Mouse (Mus musculus) ZHBTc4 (cell line): ENCODE results near the gene Pitx2.

Experiments
- DNase-seq: peaks from one replicate; pipeline ENCODE4 v3.0.0-alpha.2; 2011; ENCODE audit warnings: low read depth, low spot score

Gene Pitx2

DNA sequence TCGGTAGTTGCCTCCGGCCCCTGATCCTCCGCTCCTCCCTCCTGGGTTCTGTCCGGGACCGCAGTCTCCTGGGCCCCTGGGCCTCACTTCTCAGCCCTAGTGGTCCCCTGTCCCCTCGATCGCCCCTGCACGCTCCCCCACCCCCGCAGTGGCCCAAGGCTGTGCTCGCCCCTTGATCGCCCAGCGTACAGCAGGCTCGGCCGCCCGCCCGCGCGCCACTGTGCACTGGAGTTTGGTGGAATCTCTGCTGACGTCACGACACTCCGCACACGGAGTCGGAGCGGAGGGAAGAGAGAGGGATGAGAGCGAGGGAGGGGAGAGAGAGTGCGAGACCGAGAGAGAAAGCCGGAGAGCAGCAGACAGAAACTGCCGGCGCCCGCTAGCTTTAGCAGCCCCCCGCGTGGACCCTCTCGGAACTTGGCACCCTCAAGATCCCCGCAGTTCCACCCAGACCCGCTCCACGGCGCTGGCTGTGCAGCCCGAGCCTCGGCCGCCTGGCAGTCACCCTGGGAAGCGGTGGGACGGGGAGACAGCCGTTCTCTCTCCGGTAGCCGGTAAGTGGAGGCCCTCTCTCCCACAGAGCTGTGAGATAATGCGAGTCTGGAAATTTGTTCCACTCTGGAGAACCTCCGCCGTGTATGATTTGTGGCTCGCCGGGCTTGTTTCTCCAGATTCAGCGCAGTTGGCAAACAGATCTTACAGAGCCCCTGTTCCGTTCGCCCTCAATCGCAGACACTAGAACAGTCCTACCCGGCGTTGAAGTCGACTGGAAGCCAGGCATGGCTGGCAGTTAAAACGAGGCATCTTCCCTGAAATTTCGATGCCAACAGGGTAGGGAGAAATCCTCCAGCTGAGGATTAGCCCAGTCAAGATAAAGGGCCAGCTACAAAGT, at the start of gene Pitx2:
TSS of gene Pitx2 (plus strand) at position 270 of the 892 bp plus-strand sequence.
- DNase-seq = peak; percentile 81

DNA sequence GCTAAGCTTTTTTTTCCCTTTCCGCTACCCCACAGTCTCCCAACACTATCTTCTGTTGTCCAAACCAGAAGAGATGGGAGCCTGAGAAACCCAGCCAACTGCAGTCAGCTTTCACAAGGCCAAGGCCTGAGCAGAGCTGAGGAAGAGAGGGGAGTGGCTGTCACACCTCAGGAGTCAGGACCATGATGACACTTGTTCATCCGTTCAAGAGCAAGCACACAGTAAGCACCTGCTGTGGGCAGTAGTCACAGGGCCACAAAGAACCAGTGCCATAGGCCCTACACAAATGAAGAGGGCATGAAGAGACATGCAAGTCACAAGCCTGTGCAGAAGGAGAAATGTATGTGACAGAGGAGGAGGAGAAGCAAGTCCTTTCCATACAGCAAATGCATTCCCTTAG, 49.7 kb upstream of the Pitx2 start:
- DNase-seq = no peak

DNA sequence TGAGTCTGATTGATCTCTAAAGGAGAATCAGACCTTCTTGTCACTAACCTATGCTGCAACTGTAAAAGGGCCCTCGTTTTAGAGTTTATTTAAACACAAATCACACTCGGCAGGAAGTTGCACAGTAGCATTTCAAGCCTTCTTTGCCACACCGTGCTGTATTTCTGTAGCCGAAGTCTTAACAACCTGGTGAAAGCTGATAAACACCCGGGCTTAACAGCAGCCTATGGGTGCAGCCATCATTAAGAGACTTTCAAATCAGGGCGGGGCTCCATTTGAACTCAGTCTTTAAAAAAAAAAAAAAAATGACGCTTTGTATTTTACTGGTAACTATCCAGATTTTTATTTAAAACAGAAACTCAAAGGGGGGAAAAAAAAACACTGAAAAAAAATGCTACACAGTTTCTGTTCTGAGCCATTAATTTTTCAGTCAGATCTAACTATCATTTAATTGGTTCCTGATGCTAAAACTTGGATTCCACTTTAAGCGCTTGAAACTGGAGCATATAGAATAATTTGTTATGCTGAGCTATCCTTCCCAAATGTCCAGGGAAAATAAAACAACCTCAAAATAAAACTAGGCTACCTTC, 48.5 kb upstream of the Pitx2 start:
- DNase-seq = no peak

DNA sequence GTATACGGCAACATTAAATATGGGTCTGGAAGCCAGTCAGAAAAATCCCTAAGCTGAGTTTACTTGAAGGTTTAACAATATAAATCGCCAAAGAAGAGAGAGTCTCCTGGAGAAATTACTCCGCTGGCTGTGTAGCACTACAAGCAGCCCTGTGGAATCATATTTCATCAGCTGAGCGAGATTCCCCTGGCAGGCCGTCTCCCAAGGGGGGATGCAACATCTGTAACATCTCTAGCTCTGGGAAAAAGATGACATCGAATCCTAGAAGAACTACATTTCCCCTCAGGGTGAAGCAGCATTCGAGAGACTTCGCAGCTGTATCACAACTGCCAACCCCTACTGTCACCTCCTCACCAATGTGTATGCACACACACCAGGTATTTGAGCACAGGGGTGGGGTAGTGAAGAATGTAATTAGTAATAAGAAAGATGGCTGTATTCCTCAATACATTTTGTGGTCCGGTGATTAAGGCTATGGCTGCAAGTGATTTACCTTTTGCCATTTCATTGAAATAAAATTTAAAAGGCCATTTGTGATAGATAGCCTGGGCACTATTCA, 40.8 kb upstream of the Pitx2 start:
- DNase-seq = no peak

DNA sequence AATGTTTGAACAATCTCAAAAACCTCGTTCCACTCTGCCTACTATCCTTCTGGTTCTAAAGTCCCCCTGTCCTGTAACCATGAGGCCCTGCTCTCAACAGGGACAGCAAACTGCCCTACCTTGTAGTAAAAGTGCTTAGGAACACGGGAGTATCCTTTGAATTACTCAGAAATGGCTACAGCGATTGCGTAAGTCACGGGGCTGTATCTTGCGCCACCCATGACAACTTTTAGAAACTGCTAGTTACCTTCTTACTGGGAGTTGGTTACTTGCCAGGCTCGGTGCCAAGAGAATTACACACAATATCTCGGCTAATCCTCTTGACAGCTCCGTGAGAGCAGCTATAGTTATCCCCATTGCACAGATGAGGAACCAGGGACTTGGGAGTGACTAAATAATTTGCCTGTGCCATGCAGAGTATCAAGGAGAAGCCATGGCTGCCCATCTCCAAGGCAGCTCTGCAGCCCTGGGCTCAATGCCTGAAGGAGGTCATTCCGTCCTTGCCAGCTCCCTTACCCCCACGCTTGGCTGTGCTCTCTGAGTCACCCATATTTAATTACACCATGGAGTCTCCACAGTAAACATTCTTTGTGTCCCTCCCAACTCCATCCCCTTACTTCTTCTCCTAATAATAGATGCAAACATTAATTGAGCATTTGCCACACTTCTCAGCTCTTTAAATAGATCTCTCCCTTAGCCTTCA, 38.2 kb upstream of the Pitx2 start:
- no peak for DNase-seq

DNA sequence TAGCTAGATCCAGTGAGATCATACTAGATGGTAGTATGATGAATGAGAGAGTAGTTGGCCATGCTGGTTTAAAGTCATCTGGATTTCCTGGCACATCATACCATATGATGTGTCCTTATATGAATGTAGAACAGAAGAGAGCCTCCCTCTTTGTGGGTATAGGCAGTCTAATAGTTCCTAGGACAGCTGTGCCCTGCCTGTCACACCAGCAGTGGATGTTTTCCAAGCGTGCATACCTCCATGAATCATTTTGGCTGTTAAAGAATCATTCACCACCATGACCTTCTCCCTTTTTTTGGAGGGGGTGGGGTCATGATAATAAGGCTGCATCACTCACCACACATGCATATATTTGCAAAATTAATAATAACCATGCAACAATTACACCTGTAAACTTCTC, 35.4 kb upstream of the Pitx2 start:
- DNase-seq = no peak

- no peak for DNase-seq
Observed at GRCm38 (mm10) chr3:129165715-129166114, 34.0 kb upstream of the Pitx2 start.

DNA sequence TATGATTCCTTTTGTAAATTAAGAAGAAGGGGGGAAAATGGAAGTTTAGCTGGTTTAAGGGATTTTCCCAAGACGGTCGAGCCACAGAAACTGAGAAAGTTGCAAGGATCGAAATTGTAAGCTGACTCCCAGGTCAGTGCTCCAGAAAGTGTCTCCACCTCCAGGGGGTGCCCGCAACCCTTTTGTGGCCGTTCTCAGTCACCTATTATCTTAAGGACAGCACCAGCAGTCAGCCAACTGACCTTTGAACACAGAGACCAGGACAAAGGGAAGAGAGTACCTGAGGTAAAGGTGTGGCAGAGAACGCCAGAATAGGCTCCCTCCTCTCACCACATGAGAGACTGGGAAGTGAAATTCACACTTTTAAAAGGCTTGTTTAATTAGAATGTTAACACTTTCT, 33.0 kb upstream of the Pitx2 start:
- DNase-seq = no peak

DNA sequence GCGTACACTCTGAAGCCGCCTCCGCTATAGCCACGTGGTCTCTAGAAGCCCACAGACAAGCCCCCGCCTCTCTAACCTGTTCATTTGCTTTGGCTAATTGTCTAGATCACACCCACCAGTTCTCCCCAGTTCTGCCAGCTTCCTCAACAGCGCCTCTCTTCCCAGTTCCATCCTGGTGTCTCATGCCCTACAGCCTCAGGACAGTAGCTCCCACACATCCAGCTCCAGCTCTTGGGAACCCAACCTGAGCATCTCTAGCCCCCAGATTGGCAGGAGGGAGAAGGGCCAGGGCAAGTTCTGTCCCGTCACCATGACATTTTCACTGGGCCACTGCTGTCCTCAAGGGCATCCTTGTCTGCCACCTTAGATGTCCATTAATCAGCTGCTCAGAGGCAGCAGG, 29.3 kb upstream of the Pitx2 start:
- DNase-seq = no peak

- no peak for DNase-seq
Observed at GRCm38 (mm10) chr3:129171789-129172188, 27.9 kb upstream of the Pitx2 start.

DNA sequence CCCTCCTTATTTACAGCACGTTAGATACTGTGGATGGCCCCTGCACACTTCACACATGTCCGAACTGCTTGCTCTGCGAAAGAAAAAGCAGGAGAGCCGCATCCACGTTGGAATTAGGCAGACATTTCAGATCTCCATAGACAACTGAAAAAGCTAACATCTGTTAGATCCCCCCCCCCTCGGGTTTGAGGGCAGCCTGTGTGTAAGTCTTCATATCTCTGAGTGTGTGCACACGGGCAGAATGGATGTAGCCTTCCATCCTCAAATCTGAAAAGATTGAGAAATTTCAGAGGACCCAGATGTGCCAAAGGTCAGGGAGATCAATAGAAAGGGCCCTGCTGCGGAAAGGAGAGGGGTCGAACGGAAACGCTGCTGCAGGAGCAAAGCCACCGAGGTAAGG, 5.2 kb upstream of the Pitx2 start:
- no peak for DNase-seq

- no peak for DNase-seq
Observed at GRCm38 (mm10) chr3:129195036-129195435, 4.6 kb upstream of the Pitx2 start.

GRCm38 (mm10) chr3:129195816-129196549, 3.7 kb upstream of the Pitx2 start:
- DNase-seq = no peak

DNA sequence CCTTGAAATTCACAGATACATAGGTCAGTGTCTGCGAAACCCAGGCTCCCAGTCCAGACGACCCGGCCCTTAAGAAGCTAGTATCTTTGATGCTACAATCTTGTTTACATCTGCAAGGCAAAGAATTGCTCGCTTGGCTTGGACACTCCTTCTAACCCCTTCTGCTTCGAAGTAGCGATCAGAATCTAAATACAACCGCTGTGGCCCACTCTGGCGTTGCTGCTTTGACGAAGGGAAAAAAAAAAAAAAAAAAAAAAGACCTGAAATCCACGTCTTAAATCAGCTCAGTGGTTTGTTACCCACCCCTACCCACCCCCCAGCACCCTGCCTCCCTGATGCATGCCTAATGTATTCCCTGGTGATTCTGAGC, 3.1 kb upstream of the Pitx2 start:
- no peak for DNase-seq

GRCm38 (mm10) chr3:129197035-129197434, 2.6 kb upstream of the Pitx2 start:
- DNase-seq = peak; percentile 10

GRCm38 (mm10) chr3:129197786-129198626, 1.7 kb upstream of the Pitx2 start:
- no peak for DNase-seq

- DNase-seq = peak; percentile 20
Observed at GRCm38 (mm10) chr3:129198627-129198903, 1.1 kb upstream of the Pitx2 start.

DNA sequence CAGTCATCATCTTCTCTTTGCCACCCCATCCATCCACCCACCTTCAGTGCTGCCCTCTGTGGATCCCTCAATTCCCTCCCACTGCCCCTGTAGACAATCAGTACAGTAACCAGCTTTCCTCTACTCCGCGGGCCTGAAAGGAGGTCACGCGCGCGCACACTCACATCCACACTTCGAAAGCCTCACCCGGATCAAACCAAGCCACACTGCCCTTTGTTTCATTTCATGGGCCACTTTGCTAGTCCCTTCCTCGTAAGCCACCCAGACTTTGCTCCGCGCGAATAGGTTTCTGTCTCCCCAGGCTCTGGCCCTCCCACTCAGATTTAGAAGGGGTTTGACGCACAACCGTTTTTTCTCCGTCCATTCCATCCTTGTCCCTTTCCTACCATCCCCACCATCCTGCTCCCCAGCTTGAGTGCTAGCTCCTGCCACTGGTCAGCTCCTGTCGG, 494 bp upstream of the Pitx2 start:
- no peak for DNase-seq

- no peak for DNase-seq
Observed at GRCm38 (mm10) chr3:129200501-129200890, 818 bp downstream of the Pitx2 start.

DNA sequence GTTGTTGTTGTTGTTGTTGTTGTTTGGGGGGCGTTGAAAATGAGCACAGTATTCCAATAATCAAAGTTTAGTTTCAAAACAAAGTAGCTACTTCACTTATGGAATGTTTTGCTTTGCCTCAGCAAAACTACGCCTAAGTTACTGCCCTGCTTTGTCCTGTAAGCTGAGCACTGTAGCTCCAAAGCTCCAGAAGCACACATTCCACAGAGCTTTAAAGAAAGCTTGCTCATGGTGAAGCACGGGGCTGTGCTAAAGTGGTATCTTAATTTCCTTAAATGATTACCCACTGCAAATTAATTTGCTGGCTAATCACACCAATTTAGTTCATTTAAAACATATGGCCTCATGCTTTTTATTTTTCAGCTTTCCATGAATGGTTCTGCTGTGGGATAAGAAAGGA, 1.5 kb downstream of the Pitx2 start:
- DNase-seq = peak; percentile 7

DNA sequence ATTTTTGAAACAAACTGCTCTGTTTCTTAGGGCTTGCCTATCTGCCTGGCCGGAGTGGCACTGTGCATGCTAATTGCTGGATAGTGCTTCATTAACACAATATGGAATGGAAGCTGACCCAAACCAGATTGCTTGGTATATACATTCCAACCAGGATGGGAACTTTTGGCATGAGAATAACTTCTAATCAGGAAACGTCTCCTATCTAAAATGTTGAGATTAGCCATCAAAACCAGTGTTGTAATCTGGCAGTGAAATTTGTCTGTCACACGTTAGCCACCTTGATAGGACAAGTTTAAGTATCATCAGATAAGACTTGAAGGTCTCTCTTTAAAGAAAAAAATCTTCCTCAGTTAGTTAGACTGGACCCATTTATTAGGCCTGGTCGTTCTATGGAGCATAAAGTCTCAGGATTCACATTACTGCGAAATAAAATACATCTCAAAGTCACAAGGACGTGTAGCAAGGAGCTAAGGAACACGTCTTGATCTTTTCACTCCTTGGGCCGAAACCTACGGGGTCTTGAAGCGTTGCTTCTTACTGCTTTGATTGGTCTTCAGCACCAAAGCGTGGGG, 2.1 kb downstream of the Pitx2 start:
- no peak for DNase-seq
